9 mouse cellular contexts compared by ENCODE assay signal in genomic region chr15:32020323-32021008, GRCm38 (mm10).
A peak's percentile ranks its signal among the peaks of the same experiment; 100 is the strongest.
DNase-seq lines count a peak whose midpoint lies in the region; ATAC-seq and TF ChIP-seq lines count a peak whose summit lies in the region.
"Had no signal": no experiment of that assay in that cellular context is flagged by ENCODE, and none has a peak within 500 bp of the region (broad histone marks: within the 10 kb centered on the region; RNA-seq: fewer than 3 reads in every experiment).

No protein-coding gene starts in this region.

- H3K4me2 ChIP-seq in kidney, embryonic 14.5 days (replicated peaks; ENCODE audit: low read depth, low read length) = peak overlapping the region; percentile 4; the same call in 1 of the 2 replicates
- H3K4me2 ChIP-seq in intestine, postnatal 0 days (replicated peaks; ENCODE audit: low read depth) = peak overlapping the region; percentile 41
- H3K4me2 ChIP-seq in midbrain, embryonic 11.5 days = no peak overlapping the region

- H3K4me1 ChIP-seq in kidney, embryonic 14.5 days (ENCODE audit: control insufficient read depth, insufficient read depth, low read length) = peaks cover 9% of the 10 kb centered on the region; the same call in 1 of the 2 replicates
- H3K4me1 ChIP-seq in intestine, postnatal 0 days (replicated peaks; ENCODE audit: control insufficient read depth, insufficient read depth, low read length) = no peaks in the 10 kb centered on the region
- H3K4me1 ChIP-seq in midbrain, embryonic 11.5 days (ENCODE audit: control insufficient read depth, insufficient read depth, low read length) = no peaks in the 10 kb centered on the region

- no peak overlapping the region for H3K4me3 ChIP-seq in kidney, embryonic 14.5 days (ENCODE audit: low read length)
- H3K4me3 ChIP-seq in intestine, postnatal 0 days (ENCODE audit: low read depth, low read length) = no peak overlapping the region
- H3K4me3 ChIP-seq in midbrain, embryonic 11.5 days (ENCODE audit: low read depth, low read length) = no peak overlapping the region

- no peaks in the 10 kb centered on the region for H3K27me3 ChIP-seq in kidney, embryonic 14.5 days (ENCODE audit: control insufficient read depth, insufficient read depth, low read length)
- no peaks in the 10 kb centered on the region for H3K27me3 ChIP-seq in intestine, postnatal 0 days (replicated peaks; ENCODE audit: control insufficient read depth, insufficient read depth, low read length)
- H3K27me3 ChIP-seq in midbrain, embryonic 11.5 days (ENCODE audit: control insufficient read depth, insufficient read depth, low read length) = no peaks in the 10 kb centered on the region

- WGBS in kidney, embryonic 14.5 days = 29% methylated on average over 6 of the region's 6 CpGs
- 24% methylated on average over 6 of the region's 6 CpGs for WGBS in intestine, postnatal 0 days
- 64% methylated on average over 6 of the region's 6 CpGs for WGBS in midbrain, embryonic 11.5 days

- H3K27ac ChIP-seq in kidney, embryonic 14.5 days (ENCODE audit: low read depth, low read length) = no peak overlapping the region
- H3K27ac ChIP-seq in intestine, postnatal 0 days (ENCODE audit: low read depth, low read length) = no peak overlapping the region
- H3K27ac ChIP-seq in midbrain, embryonic 11.5 days (ENCODE audit: low read depth, low read length) = no peak overlapping the region

- TF ChIP-seq CTCF in intestine, postnatal 0 days (IDR thresholded peaks at IDR 0.05; ENCODE audit: low read depth) = no peak

- peak; percentile 93 for ATAC-seq in kidney, embryonic 14.5 days (ENCODE audit: low FRiP score, low TSS enrichment)
- ATAC-seq in common myeloid progenitor, adult 5-6 weeks (replicated peaks; ENCODE audit: low read depth, poor library complexity, severe bottlenecking) = peak; percentile 71
- no peak for ATAC-seq in intestine, postnatal 0 days
- no peak for ATAC-seq in midbrain, embryonic 11.5 days (ENCODE audit: low FRiP score)

- no peaks in the 10 kb centered on the region for H3K9me3 ChIP-seq in kidney, embryonic 14.5 days (ENCODE audit: control insufficient read depth, low read length)
- no peaks in the 10 kb centered on the region for H3K9me3 ChIP-seq in intestine, postnatal 0 days (ENCODE audit: control insufficient read depth)
- H3K9me3 ChIP-seq in midbrain, embryonic 11.5 days (ENCODE audit: control insufficient read depth, low read length) = no peaks in the 10 kb centered on the region

- no peak overlapping the region for H3K9ac ChIP-seq in kidney, embryonic 14.5 days (ENCODE audit: low read depth, low read length)
- H3K9ac ChIP-seq in intestine, postnatal 0 days (ENCODE audit: low read depth, low read length) = no peak overlapping the region
- H3K9ac ChIP-seq in midbrain, embryonic 11.5 days (ENCODE audit: low read length) = no peak overlapping the region

- no peaks in the 10 kb centered on the region for H3K36me3 ChIP-seq in kidney, embryonic 14.5 days (ENCODE audit: control insufficient read depth, insufficient read depth, low read length)
- no peaks in the 10 kb centered on the region for H3K36me3 ChIP-seq in intestine, postnatal 0 days (ENCODE audit: control insufficient read depth, insufficient read depth)
- no peaks in the 10 kb centered on the region for H3K36me3 ChIP-seq in midbrain, embryonic 11.5 days (ENCODE audit: control insufficient read depth, insufficient read depth, low read length)

- no peak for DNase-seq in kidney, adult 8-10 months
- DNase-seq in mesoderm, embryonic 11.5 days (ENCODE audit: low read depth, low spot score) = peak; percentile 51
- DNase-seq in midbrain, embryonic 11.5 days (ENCODE audit: low spot score, missing footprints) = no peak
- no peak for DNase-seq in layer of hippocampus, postnatal 10 days (ENCODE audit: low spot score in 2 of 2)
- no peak for DNase-seq in spleen, postnatal 36 days (ENCODE audit: low spot score in 2 of 2)
- DNase-seq: cerebellum, postnatal 25 days had no signal

Comparison
In these comparisons a context has a peak if more than half of its experiments do, and no peak if none do; other contexts are left out.
1. ATAC-seq: peak in kidney, embryonic 14.5 days (single experiment) and common myeloid progenitor, adult 5-6 weeks (single experiment); none in intestine, postnatal 0 days (single experiment) and midbrain, embryonic 11.5 days (single experiment).